Mouse (Mus musculus): ENCODE data around the gene Duxbl3.
"Not testable (repeated sequence)": the region's sequence is repeated elsewhere in the genome, so short reads cannot be mapped to it uniquely, and the experiment has no call there.

Duxbl3 gene

GRCm38 (mm10) chr14:26257756-26258617 lies at the start of gene Duxbl3:
Duxbl3 (plus strand) TSS chr14:26257962.
- DNase-seq, result not testable (repeated sequence)

GRCm38 (mm10) chr14:26216233-26217000 lies 41.3 kb upstream of the Duxbl3 start:
- DNase-seq, result not testable (repeated sequence)

- not testable (repeated sequence) for DNase-seq
Measured at GRCm38 (mm10) chr14:26237183-26237582, 20.6 kb upstream of the Duxbl3 start.

- not testable (repeated sequence) for DNase-seq
Measured at GRCm38 (mm10) chr14:26258729-26259128, 967 bp downstream of the Duxbl3 start.

GRCm38 (mm10) chr14:26286737-26287136 lies 29.0 kb downstream of the Duxbl3 start:
- DNase-seq, result not testable (repeated sequence)

GRCm38 (mm10) chr14:26293859-26294258 lies 36.1 kb downstream of the Duxbl3 start:
- no peak for DNase-seq

GRCm38 (mm10) chr14:26297055-26297454 lies 39.3 kb downstream of the Duxbl3 start:
- no peak for DNase-seq

GRCm38 (mm10) chr14:26297484-26297883 lies 39.7 kb downstream of the Duxbl3 start:
- DNase-seq, result no peak

- peak; percentile 73 for DNase-seq
Measured at GRCm38 (mm10) chr14:26303111-26303510, 45.3 kb downstream of the Duxbl3 start.

GRCm38 (mm10) chr14:26306032-26306431 lies 48.3 kb downstream of the Duxbl3 start:
- DNase-seq, result peak; percentile 47

- no peak for DNase-seq
Measured at GRCm38 (mm10) chr14:26308813-26309212, 51.1 kb downstream of the Duxbl3 start.

- no peak for DNase-seq
Measured at GRCm38 (mm10) chr14:26309511-26309910, 51.7 kb downstream of the Duxbl3 start.

- DNase-seq, result peak; percentile 54
Measured at GRCm38 (mm10) chr14:26316246-26316730, 58.5 kb downstream of the Duxbl3 start.

Measured in lung, postnatal 10 days (tissue).